ENCODE assay signal across 8 mouse cellular contexts in the genomic region with DNA sequence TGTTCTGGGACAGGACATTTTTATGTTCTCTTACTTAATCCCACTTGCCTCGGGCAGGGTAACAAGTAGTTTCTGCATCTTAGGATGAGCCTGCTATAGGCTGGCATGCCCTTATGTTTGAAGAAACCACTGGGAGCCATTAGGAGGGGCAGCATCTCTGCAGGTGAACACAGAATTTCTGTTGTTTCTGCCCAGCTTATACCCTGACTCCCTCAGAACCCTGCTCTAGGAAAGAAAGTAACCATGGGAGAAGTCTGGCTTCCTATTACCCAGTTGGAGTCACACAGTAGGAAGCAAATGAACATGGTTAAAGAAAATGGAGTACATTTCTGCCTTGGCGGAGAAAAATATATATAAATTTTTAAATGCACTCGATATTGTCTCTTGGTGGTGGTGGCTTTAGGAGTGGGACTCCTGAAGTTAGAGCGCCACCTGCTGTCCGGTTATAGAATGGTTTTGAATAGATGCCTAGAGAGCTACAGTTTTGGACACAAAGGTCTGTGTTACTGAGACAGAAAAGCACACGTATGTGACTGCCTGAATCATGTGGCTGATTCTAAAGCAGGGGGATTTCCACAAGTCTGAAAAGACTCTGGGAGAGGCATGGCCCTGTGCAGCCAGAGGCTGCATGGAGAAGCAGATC. TPM values are rescaled to one million over a fixed set of nuclear protein-coding genes. Genes with fewer than 3 reads are reported as not detected.
DNase-seq lines count a peak whose midpoint lies in the region; ATAC-seq lines count a peak whose summit lies in the region.

No protein-coding gene starts in this region.

- H3K36me3 ChIP-seq in hindbrain, embryonic 16.5 days (ENCODE audit: control insufficient read depth, insufficient read depth, low read length): no peaks in the 10 kb centered on the region

- H3K27ac ChIP-seq in hindbrain, embryonic 16.5 days (ENCODE audit: low read depth, low read length): no peak overlapping the region

- DNase-seq in ZHBTc4 (ENCODE audit: low read depth, low spot score): peak; percentile 61
- peak; percentile 92 to 93 for DNase-seq in cerebellum, postnatal 14 days
- DNase-seq in frontal cortex, postnatal 36 days (ENCODE audit: low spot score in 2 of 2): peak; percentile 81 to 91
- DNase-seq in layer of hippocampus, postnatal 25 days (ENCODE audit: extremely low spot score in 1 of 2, low spot score in 1 of 2): peak; percentile 69 to 96
- DNase-seq in lung, postnatal 4 days: peak; percentile 56 to 84
- DNase-seq in right cerebral cortex, postnatal 10 days (ENCODE audit: low spot score in 2 of 2): peak; percentile 86 to 91

- 21% methylated on average over 6 of the region's 6 CpGs for WGBS in hindbrain, embryonic 16.5 days

- no peak overlapping the region for H3K4me2 ChIP-seq in hindbrain, embryonic 16.5 days (ENCODE audit: low read length)

- ATAC-seq in hindbrain, embryonic 16.5 days: peak; percentile 94
- ATAC-seq in inflammation-experienced regulatory T-cells, adult 6 months: no peak

- no peaks in the 10 kb centered on the region for H3K9me3 ChIP-seq in hindbrain, embryonic 16.5 days (ENCODE audit: control insufficient read depth, low read length)

- H3K4me3 ChIP-seq in hindbrain, embryonic 16.5 days (ENCODE audit: low read length): no peak overlapping the region

- H3K27me3 ChIP-seq in hindbrain, embryonic 16.5 days (replicated peaks; ENCODE audit: control insufficient read depth, insufficient read depth, low read length): no peaks in the 10 kb centered on the region

- H3K4me1 ChIP-seq in hindbrain, embryonic 16.5 days (ENCODE audit: control insufficient read depth, insufficient read depth, low read depth, low read length): no peaks in the 10 kb centered on the region; the same call in 1 of the 2 replicates

- H3K9ac ChIP-seq in hindbrain, embryonic 16.5 days (ENCODE audit: low read depth, low read length): no peak overlapping the region; the same call in 1 of the 2 replicates

RNA-seq across cellular contexts. Expression of gene Lrrc30, which starts 47.5 kb away (rescaled TPM):
- not detected in 2 replicates for polyA plus RNA-seq in hindbrain, embryonic 16.5 days (2015; fragmentation: Nextera tagmentation; extraction: Ambion mirVana)
- not detected for total RNA-seq in layer of hippocampus, postnatal 25 days (2021)
- polyA plus RNA-seq in inflammation-experienced regulatory T-cells, adult 6 months (2017; shearing (Covaris generic)): not detected
